Mouse (Mus musculus): ENCODE data around the gene Trim16.

DNA sequence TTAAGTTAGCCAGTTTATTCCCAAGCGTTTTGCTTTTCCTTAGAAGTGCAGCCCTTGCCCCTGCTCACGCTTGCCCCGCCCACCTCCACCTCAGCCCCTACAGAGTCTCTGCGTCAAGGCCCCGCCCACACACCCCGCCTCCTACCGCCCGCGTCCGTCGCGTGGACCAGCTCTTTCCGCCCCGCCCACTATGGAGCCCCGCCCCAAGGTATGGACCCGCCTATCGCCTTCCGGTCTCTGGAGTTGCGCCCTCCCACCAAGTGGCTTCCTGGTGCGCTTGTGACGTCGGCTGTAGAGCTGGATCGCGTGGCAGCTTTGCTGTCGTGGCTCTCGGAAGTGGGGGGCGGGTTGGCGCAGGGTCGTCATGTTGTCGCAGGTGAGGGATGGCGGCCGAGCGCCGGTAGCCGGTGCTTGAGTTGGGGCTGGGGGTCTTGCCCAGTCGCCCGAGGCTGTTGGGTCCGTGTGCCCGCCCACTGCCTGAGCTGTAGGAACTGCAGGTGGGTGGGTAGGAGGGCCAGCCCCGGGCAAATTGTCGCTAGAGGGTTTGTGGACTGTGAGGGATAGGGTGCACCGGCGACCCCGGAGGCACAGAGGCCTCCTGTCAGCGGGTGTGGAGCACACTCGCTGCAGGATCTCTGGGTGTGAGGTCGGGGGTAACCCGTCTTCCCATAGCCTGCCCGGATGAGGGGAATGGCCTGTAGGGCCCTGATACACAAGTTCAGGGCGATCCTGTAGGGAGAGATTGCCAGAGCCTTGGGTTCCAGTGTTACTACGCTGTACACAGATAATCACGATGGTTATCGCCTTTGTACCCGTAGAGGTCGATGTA lies 59.4 kb downstream of the Trim16 start, which contains the start of gene Tvp23b:
- TF ChIP-seq FLI1 (IDR thresholded peaks at IDR 0.05; ENCODE audit: low read length) (no peak), GATA1 (IDR thresholded peaks at IDR 0.05; ENCODE audit: borderline replicate concordance, low read length) (no peak)
